Mouse (Mus musculus) Patski (cell line): ENCODE data around the gene Gm20388. TPM values are rescaled to one million over a fixed set of nuclear protein-coding genes. Genes with fewer than 3 reads are reported as not detected.
"Not testable (repeated sequence)": the region's sequence is repeated elsewhere in the genome, so short reads cannot be mapped to it uniquely, and the experiment has no call there.

ENCODE experiments used
- ATAC-seq: fragments of 100-300 bp; one replicate; pipeline ENCODE4 v1.8.0; 2021
- CTCF ChIA-PET: fragments of 350-600 bp; sonication (Branson Sonifier 250); formaldehyde crosslinking; loops from one replicate; lab custom pipeline; 2022; ENCODE audit warnings: inconsistent platforms; lab: Charles Lee
- POLR2A ChIA-PET: fragments of 350-600 bp; sonication (Branson Sonifier 250); formaldehyde crosslinking; loops from one replicate; lab custom pipeline; 2022; ENCODE audit warnings: antibody characterized with exemption, inconsistent platforms; lab: Charles Lee
- DNase-seq: peaks from one replicate; pipeline ENCODE4 v3.0.0-alpha.2; 2011; ENCODE audit warnings: low read depth, low spot score
- H3K27me3 ChIP-seq: fragments of 371-371 bp; one replicate; pipeline ENCODE4 v1.5.1; 2021
- CTCF ChIP-seq: fragments of 100-300 bp; IDR thresholded peaks from one replicate; pipeline ENCODE4 v1.5.1; 2021
- in situ Hi-C: fragments of 300-500 bp; cut with MboI; formaldehyde crosslinking; loops from 3 replicates; pipeline ENCODE4 v1.11.1; 2018; ENCODE audit warnings: low pct_unique_long_range_greater_than_20kb, mixed read lengths
- polyA plus RNA-seq: library from polyadenylated mRNA; unstranded; gene quantifications from one replicate; pipeline ENCODE4 v1.2.3, GENCODE M21; 2021

Gene Gm20388
- polyA plus RNA-seq, 1 experiment from 2014 or later, result 86.7 TPM

GRCm38 (mm10) chr8:123803639-123804038 lies 3893.0 kb downstream of the Gm20388 start:
- ATAC-seq (no peak), DNase-seq (no peak)
- ChIA-PET POLR2A (interaction anchor here (0.6 to 1.2 kb wide), 2 partner anchors 11 to 114 kb away, joined by 3 to 7 read pairs; no protein-coding TSS in a partner anchor), CTCF (interaction anchor here (1.3 to 1.5 kb wide), 3 partner anchors 32 to 160 kb away, joined by 3 read pairs; no protein-coding TSS in a partner anchor)
- TF ChIP-seq CTCF, result no peak
- no peaks in the 10 kb centered on the region for H3K27me3 ChIP-seq
- in situ Hi-C loops, result loop anchor here (25.0 kb wide), 1 partner anchor 559 kb away; no protein-coding TSS in a partner anchor

DNA sequence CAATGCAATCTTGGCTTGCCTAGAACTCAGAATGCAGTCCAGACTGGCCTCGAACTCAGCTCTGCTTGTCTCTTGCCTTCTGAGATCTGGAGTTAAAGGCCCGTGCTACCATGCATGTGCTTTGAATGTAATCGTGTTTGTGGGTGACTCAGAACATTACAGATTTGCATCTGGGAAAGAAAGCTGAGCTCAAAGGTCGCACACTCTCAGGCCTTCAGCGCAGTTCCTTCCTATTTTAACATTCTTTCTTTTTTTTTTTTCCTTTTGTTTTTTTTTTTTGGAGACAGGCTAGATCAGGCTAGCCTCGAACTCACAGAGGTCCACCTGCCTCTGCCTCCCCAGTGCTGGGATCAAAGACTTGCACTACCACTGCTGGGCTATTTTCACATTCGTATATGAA lies 3893.9 kb downstream of the Gm20388 start:
- H3K27me3 ChIP-seq, result no peaks in the 10 kb centered on the region
- ATAC-seq (no peak), DNase-seq (no peak)
- POLR2A ChIA-PET, result interaction anchor here (1.2 kb wide), 1 partner anchor 11 kb away, joined by 3 read pairs; no protein-coding TSS in a partner anchor
- no peak for TF ChIP-seq CTCF
- in situ Hi-C loops, result loop anchor here (25.0 kb wide), 1 partner anchor 558 kb away; no protein-coding TSS in a partner anchor
- CTCF ChIA-PET, result interaction anchor here (1.3 to 1.5 kb wide), 3 partner anchors 31 to 160 kb away, joined by 3 read pairs; no protein-coding TSS in a partner anchor

GRCm38 (mm10) chr8:123805209-123805717 lies 3894.6 kb downstream of the Gm20388 start:
- POLR2A ChIA-PET, result no interaction called here
- DNase-seq (no peak), ATAC-seq (no peak)
- H3K27me3 ChIP-seq, result no peaks in the 10 kb centered on the region
- in situ Hi-C loops, result loop anchor here (25.0 kb wide), 1 partner anchor 557 kb away; no protein-coding TSS in a partner anchor
- CTCF ChIA-PET, result interaction anchor here (1.5 kb wide), 1 partner anchor 62 kb away, joined by 3 read pairs; no protein-coding TSS in a partner anchor
- no peak for TF ChIP-seq CTCF

GRCm38 (mm10) chr8:123805718-123806373 lies 3895.2 kb downstream of the Gm20388 start, which contains the start of gene Rab4a:
Gene Rab4a (plus strand): TSS chr8:123805985.
- in situ Hi-C loops, result loop anchor here (25.0 kb wide), 1 partner anchor 556 kb away; no protein-coding TSS in a partner anchor
- ChIA-PET POLR2A (interaction anchor here (0.7 kb wide), 1 partner anchor 187 kb away, joined by 3 read pairs; no protein-coding TSS in a partner anchor), CTCF (no interaction called here)
- DNase-seq (peak; percentile 69), ATAC-seq (peak; percentile 67)
- H3K27me3 ChIP-seq, result no peaks in the 10 kb centered on the region
- no peak for TF ChIP-seq CTCF

DNA sequence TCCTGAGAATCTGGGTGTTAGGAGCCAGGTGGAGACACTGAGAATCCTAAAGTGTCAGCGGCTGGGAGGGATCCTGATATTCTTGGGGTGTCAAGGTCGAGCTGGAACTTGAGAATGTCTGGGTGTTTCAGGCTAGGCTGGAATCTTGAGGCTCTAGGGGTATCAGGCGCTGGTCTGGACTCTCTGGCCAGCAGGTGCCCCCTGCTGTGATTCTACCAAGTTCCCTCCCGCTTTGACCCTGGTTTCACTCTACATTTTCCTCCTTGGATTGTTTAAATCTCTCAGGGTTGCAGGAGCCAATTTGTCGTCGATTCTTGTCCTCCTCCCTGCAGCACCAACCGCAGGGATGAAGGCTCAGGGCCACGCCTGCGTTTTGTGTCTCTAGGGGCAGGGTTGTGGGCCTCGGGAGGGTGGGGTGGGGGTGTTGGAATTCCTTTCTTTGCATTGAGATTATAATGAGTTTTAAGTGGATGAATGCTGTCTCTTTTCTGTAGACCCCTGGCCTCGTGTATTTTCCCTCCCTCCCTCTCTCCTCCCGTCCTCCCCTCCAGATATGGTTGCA lies 3895.8 kb downstream of the Gm20388 start:
- in situ Hi-C loops, result loop anchor here (25.0 kb wide), 1 partner anchor 556 kb away; no protein-coding TSS in a partner anchor
- POLR2A ChIA-PET, result interaction anchor here (0.7 kb wide), 1 partner anchor 186 kb away, joined by 3 read pairs; no protein-coding TSS in a partner anchor

GRCm38 (mm10) chr8:123807024-123807431 lies 3896.4 kb downstream of the Gm20388 start:
- POLR2A ChIA-PET, result interaction anchor here (0.9 kb wide), 1 partner anchor 41 kb away, joined by 3 read pairs; no protein-coding TSS in a partner anchor
- no peak for DNase-seq
- no peak for ATAC-seq
- H3K27me3 ChIP-seq, result no peaks in the 10 kb centered on the region
- TF ChIP-seq CTCF, result no peak
- CTCF ChIA-PET, result interaction anchor here (1.4 kb wide), 1 partner anchor 29 kb away, joined by 4 read pairs; no protein-coding TSS in a partner anchor
- in situ Hi-C loops, result loop anchor here (25.0 kb wide), 1 partner anchor 555 kb away; no protein-coding TSS in a partner anchor

More for the DNA sequence above, 3895.8 kb downstream of the Gm20388 start:
- CTCF ChIA-PET, result no interaction called here
- H3K27me3 ChIP-seq, result no peaks in the 10 kb centered on the region
- TF ChIP-seq CTCF, result no peak
- DNase-seq (no peak), ATAC-seq (no peak)

DNA sequence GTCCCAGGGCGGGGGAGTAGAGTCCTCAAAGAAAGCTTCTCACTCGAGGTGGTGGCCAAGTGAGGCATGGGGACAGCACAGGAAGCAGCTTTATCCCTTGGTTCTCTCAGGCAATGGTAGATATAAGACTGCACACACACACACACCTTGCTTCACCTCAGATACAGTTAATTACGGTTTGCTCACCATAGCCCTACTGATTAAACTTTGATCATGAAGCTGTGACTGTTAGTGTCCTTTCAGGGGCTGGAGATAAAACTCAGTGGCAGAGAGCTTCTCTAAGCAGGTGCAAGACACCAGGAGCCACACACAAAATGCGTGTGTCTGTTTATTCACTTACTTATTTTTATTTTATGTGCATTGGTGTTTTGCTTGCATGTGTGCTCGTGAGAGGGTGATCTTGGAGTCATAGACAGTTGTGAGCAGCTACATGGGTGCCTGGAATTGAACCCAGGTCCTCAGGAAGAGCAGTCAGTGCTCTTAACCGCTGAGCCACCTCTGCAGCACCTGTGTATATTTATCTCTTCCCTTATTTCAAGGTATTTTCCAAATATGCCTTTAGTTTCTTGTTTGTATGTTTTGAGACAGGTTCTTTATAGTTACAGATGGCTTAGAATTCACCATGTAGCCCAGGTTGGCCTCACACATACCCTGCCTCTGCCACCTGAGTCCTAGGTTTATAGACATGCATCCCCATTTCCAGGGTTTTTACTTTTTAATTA lies 3897.4 kb downstream of the Gm20388 start:
- TF ChIP-seq CTCF, result no peak
- in situ Hi-C loops, result loop anchor here (25.0 kb wide), 1 partner anchor 554 kb away; no protein-coding TSS in a partner anchor
- ChIA-PET CTCF (interaction anchor here (1.4 to 1.5 kb wide), 2 partner anchors 18 to 28 kb away, joined by 3 to 4 read pairs; no protein-coding TSS in a partner anchor), POLR2A (interaction anchor here (0.9 kb wide), 1 partner anchor 40 kb away, joined by 3 read pairs; no protein-coding TSS in a partner anchor)
- DNase-seq (no peak), ATAC-seq (no peak)
- H3K27me3 ChIP-seq, result no peaks in the 10 kb centered on the region

GRCm38 (mm10) chr8:123808671-123809070 lies 3898.0 kb downstream of the Gm20388 start:
- TF ChIP-seq CTCF, result no peak
- no peak for ATAC-seq
- in situ Hi-C loops, result loop anchor here (25.0 kb wide), 1 partner anchor 554 kb away; no protein-coding TSS in a partner anchor
- ChIA-PET POLR2A (no interaction called here), CTCF (interaction anchor here (1.4 to 1.5 kb wide), 2 partner anchors 19 to 27 kb away, joined by 3 to 4 read pairs; no protein-coding TSS in a partner anchor)
- DNase-seq, result no peak
- no peaks in the 10 kb centered on the region for H3K27me3 ChIP-seq

DNA sequence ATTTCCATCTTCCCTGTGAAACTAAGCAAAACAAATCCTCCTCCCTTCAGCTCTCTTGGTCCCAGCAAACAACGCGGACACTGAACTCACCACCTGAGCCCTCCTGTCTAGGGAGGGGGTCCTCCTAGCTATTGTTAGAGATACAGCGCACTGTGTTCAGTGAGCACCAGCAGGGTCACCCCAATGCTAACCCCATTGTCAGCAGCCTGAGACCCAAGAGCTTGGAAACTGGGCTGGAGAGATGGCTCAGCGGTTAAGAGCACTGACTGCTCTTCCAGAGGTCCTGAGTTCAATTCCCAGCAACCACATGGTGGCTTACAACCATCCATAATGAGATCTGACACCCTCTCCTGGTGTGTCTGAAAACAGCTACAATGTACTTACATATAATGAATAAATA lies 3898.7 kb downstream of the Gm20388 start:
- in situ Hi-C loops, result loop anchor here (25.0 kb wide), 1 partner anchor 553 kb away; no protein-coding TSS in a partner anchor
- ATAC-seq, DNase-seq, H3K27me3 ChIP-seq: not testable (repeated sequence)
- ChIA-PET CTCF (interaction anchor here (0.6 kb wide), 1 partner anchor 28 kb away, joined by 3 read pairs; no protein-coding TSS in a partner anchor), POLR2A (interaction anchor here (0.6 kb wide), 2 partner anchors 14 to 962 kb away, joined by 3 read pairs; no protein-coding TSS in a partner anchor)
